Mouse (Mus musculus) spleen, adult 2 months (tissue): ENCODE data around the gene Sdhb.

Source experiments
- CTCF ChIP-seq: fragments of 200-500 bp; IDR thresholded peaks from 2 replicates; pipeline ENCODE4 v1.5.1; 2011; ENCODE audit warnings: mild to moderate bottlenecking, inconsistent platforms; ENCODE audit not compliant: insufficient read depth, insufficient read length, insufficient replicate concordance; ENCODE audit errors: extremely low read depth
- POLR2A ChIP-seq: fragments of 200-500 bp; IDR thresholded peaks from 2 replicates; pipeline ENCODE4 v1.6.1; 2011; ENCODE audit warnings: low read depth, low read length, inconsistent platforms

DNA sequence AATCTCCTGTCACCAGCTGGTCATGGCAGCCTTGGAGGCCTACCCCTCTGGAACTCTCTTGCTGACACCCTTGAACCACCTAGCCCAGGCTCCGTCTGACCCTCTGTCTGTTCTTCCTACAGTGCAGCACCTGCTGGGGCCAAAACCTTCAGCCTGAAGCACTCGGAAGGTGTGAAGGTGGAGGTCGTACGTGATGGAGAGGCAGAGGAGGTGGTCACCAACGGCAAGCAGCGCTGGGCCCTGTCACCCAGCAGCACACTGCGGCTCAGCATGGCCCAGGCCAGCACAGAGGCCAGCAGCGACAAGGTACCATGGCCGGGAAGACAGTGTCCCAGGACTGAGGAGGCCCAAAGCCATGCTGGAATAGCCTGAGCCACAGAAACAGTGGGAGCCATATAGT, 43.6 kb upstream of the Sdhb start:
- no peak for TF ChIP-seq CTCF
- no peak for TF ChIP-seq POLR2A
